Mouse (Mus musculus) frontal cortex, postnatal 25 days (tissue): ENCODE results near the gene Psors1c2.

Experiments used
- DNase-seq, 2 experiments: peaks; one replicate each; pipeline ENCODE4 v3.0.0; 2022; ENCODE audit warnings: low spot score in 2 of 2

Gene Psors1c2

GRCm38 (mm10) chr17:35517526-35517925 lies 15.5 kb upstream of the Psors1c2 start:
- no peak for DNase-seq

GRCm38 (mm10) chr17:35524354-35524753 lies 8.6 kb upstream of the Psors1c2 start:
- DNase-seq, result no peak

- DNase-seq, result no peak
These were observed 6.4 kb upstream of the Psors1c2 start for GRCm38 (mm10) chr17:35526644-35527043.

- no peak for DNase-seq
These were observed 641 bp upstream of the Psors1c2 start for GRCm38 (mm10) chr17:35532360-35532759.

- DNase-seq, result peak; percentile 71 to 72
These were observed 1.3 kb downstream of the Psors1c2 start for GRCm38 (mm10) chr17:35534343-35534742.

- no peak for DNase-seq
These were observed 4.4 kb downstream of the Psors1c2 start for GRCm38 (mm10) chr17:35537421-35537820.

- DNase-seq, result no peak
These were observed 5.5 kb downstream of the Psors1c2 start for GRCm38 (mm10) chr17:35538476-35538875.

- no peak for DNase-seq
These were observed 6.5 kb downstream of the Psors1c2 start for GRCm38 (mm10) chr17:35539540-35539939.

- no peak for DNase-seq
These were observed 9.9 kb downstream of the Psors1c2 start for GRCm38 (mm10) chr17:35542761-35543411.

- DNase-seq, result no peak
These were observed 10.4 kb downstream of the Psors1c2 start for GRCm38 (mm10) chr17:35543412-35543861.

- DNase-seq, result no peak
These were observed 11.0 kb downstream of the Psors1c2 start for GRCm38 (mm10) chr17:35544001-35544400.

GRCm38 (mm10) chr17:35544680-35545079 lies 11.7 kb downstream of the Psors1c2 start:
- peak; percentile 38 to 64 for DNase-seq

- no peak for DNase-seq
These were observed 14.5 kb downstream of the Psors1c2 start for GRCm38 (mm10) chr17:35547465-35547864.

GRCm38 (mm10) chr17:35548636-35549035 lies 15.6 kb downstream of the Psors1c2 start:
- no peak for DNase-seq

- DNase-seq, result peak; percentile 62 to 77
These were observed 16.6 kb downstream of the Psors1c2 start for GRCm38 (mm10) chr17:35549437-35550142.

- DNase-seq, result no peak
These were observed 17.1 kb downstream of the Psors1c2 start for GRCm38 (mm10) chr17:35550143-35550494.

- DNase-seq, result no peak
These were observed 17.9 kb downstream of the Psors1c2 start for GRCm38 (mm10) chr17:35550871-35551270.

GRCm38 (mm10) chr17:35551881-35552414 lies 18.9 kb downstream of the Psors1c2 start, which contains the start of gene Cdsn:
Gene Cdsn, plus strand, starts transcription at chr17:35552128.
- DNase-seq, result no peak

- DNase-seq, result no peak
These were observed 21.3 kb downstream of the Psors1c2 start for GRCm38 (mm10) chr17:35554321-35554720.

GRCm38 (mm10) chr17:35554761-35555397 lies 21.9 kb downstream of the Psors1c2 start:
- no peak for DNase-seq

- DNase-seq, result no peak
These were observed 23.3 kb downstream of the Psors1c2 start for GRCm38 (mm10) chr17:35556186-35556765.

- DNase-seq, result no peak
These were observed 23.8 kb downstream of the Psors1c2 start for GRCm38 (mm10) chr17:35556812-35557211.
